Mouse (Mus musculus): Measurements from ENCODE around the gene Tert. TPM values are rescaled to one million over a fixed set of nuclear protein-coding genes. Genes with fewer than 3 reads are reported as not detected.

Tert gene
- total and polyA plus RNA-seq, 3 experiments = 3.8 to 9.8 (median 9.3) TPM

DNA sequence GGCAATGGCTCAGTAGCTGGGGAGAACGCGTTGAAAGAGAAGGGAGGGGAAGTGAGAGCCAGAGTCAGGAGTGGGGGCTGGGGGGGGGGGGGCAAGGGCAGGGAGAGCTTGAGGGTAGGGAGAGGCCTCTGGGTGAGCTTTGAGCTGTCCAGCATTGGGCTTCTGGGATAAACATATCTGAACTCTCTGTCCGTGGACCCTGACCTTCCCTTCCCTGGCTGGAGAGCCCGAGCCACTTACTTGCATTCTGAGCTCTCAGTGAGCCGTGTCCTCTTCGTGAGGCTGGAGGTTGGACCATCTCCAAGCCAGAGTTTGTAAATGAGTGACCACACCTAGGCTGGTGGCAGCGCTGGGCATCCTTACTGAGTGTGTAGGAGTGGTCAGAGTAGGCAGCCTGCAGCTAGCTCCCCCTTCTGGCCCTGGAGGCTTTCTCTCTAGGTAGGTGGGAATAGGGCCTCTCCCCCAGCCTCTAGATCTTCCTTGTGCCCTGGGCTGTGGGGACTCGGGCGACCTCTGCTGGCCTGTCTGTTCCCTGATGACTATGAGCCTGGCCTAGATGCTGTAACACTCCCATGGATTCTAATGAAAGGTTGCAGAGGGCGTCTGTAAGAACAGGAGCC, 65.6 kb downstream of the Tert start (continued):
- TF ChIP-seq RAD21 (IDR thresholded peaks at IDR 0.05; ENCODE audit: low read depth, low read length) = peak; percentile 63
- TF ChIP-seq CHD1 (IDR thresholded peaks at IDR 0.05; ENCODE audit: low read depth, low read length) = no peak
- no peak for TF ChIP-seq TBP (conservative IDR thresholded peaks at IDR 0.05; ENCODE audit: low read depth, low read length)
- peak; percentile 32; the same call in 1 of the 2 replicates for TF ChIP-seq MEF2A (IDR thresholded peaks at IDR 0.05; ENCODE audit: borderline replicate concordance, low read depth, low read length)
- TF ChIP-seq MXI1 (IDR thresholded peaks at IDR 0.05; ENCODE audit: low read depth, low read length) = no peak
- TF ChIP-seq HCFC1 (IDR thresholded peaks at IDR 0.05; ENCODE audit: low read depth, low read length) = peak; percentile 20; the same call in 1 of the 2 replicates

DNA sequence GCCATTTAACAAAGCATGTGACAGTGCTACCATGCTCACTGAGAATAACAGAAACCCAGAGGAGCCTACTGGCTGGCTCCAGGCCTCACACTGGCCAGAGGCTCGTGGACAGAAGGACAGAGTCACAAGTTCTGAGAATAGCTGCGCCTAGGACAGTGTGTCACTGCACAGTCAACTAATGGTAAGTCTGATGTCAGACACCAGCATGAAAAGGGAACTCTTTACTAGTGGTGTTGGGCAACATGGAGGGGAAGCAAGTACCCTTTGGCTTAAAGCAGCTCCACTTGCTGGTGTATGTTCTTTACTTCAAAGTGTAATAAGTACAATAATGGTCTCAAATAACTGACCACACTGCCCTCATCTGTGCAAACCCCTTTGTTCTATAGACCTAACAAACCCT, 66.6 kb downstream of the Tert start:
- H3K79me2 ChIP-seq (replicated peaks; ENCODE audit: control insufficient read depth, extremely low read depth, insufficient read depth, poor library complexity, severe bottlenecking) = no peaks in the 10 kb centered on the region
- no peak overlapping the region for H3K4me2 ChIP-seq (ENCODE audit: insufficient read depth, low read depth, poor library complexity, severe bottlenecking)
- dilution Hi-C loops (cut with MboI; ENCODE audit: extremely low pct_ligation_motif_present, extremely low pct_unique_long_range_greater_than_20kb, low sequenced_read_pairs) = no loop called here
- H3K9me3 ChIP-seq (replicated peaks; ENCODE audit: low read length) = no peaks in the 10 kb centered on the region
- peaks cover 2 to 14% of the 10 kb centered on the region in 2 experiments for H3K4me1 ChIP-seq (ENCODE audit: control insufficient read depth in 1 of 2, insufficient read depth in 2 of 2)
- no peak overlapping the region for H3K4me3 ChIP-seq (replicated peaks in 1 of 3; ENCODE audit: low read depth in 2 of 3, low read length in 2 of 3, poor library complexity in 1 of 3)
- no peaks in the 10 kb centered on the region for H3K36me3 ChIP-seq (replicated peaks in 1 of 2; ENCODE audit: control insufficient read depth in 1 of 2, insufficient read depth in 1 of 2, low read length in 1 of 2)
- DNase-seq (ENCODE audit: extremely low read depth) = no peak
- in situ Hi-C loops (cut with MboI; ENCODE audit: low pct_ligation_motif_present, low pct_unique_long_range_greater_than_20kb, low sequenced_read_pairs) = loop anchor here (5.0 kb wide), 1 partner anchor 46 kb away; no protein-coding TSS in a partner anchor
- TF ChIP-seq BHLHE40 (IDR thresholded peaks at IDR 0.05; ENCODE audit: low read depth, low read length) (no peak), EP300 (IDR thresholded peaks at IDR 0.05; ENCODE audit: low read length) (no peak), ZNF384 (IDR thresholded peaks at IDR 0.05; ENCODE audit: low read depth, low read length) (no peak), HCFC1 (IDR thresholded peaks at IDR 0.05; ENCODE audit: low read depth, low read length) (no peak), RCOR1 (conservative IDR thresholded peaks at IDR 0.05; ENCODE audit: low read depth, low read length) (no peak), CHD2 (IDR thresholded peaks at IDR 0.05; ENCODE audit: low read length) (no peak), KAT2A (IDR thresholded peaks at IDR 0.05; ENCODE audit: insufficient replicate concordance, low read length) (no peak), JUND (conservative IDR thresholded peaks at IDR 0.05; ENCODE audit: low read depth, low read length) (no peak), RAD21 (IDR thresholded peaks at IDR 0.05; ENCODE audit: low read depth, low read length) (no peak), CTCF (conservative IDR thresholded peaks at IDR 0.05 in 1 of 2, IDR thresholded peaks at IDR 0.05 in 1 of 2; ENCODE audit: low read depth in 2 of 2, low read length in 2 of 2) (no peak), MEF2A (IDR thresholded peaks at IDR 0.05; ENCODE audit: borderline replicate concordance, low read depth, low read length) (no peak)
- H3K9ac ChIP-seq (ENCODE audit: insufficient read depth, low read depth) = no peak overlapping the region
- H3K27me3 ChIP-seq (replicated peaks) = peaks cover 25% of the 10 kb centered on the region
- H3K27ac ChIP-seq (ENCODE audit: insufficient read depth, low read depth) = no peak overlapping the region

DNA sequence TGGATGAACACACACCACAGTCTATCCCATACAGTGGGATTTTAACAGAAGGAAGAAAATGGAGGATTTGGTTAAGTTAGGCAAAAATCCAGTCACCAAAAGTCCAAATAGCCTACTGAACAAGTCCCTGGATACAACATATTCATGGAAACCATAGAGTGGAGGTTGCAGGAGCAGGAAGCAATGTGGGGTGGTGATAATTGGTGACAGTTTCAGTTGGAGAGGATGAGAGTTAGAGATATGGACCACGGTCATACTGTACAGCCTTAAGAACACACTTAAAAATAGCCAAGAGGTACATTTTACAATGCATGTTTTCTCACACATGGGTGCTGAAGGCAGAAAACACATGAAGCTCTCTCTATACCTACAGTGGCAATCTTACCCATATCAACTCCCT, 68.3 kb downstream of the Tert start:
- Histone ChIP-seq H3K27me3 (replicated peaks) (peaks cover 40% of the 10 kb centered on the region), H3K4me1 (ENCODE audit: control insufficient read depth in 1 of 2, insufficient read depth in 2 of 2) (peaks cover 2 to 3% of the 10 kb centered on the region in 2 experiments; a peak in 3 of 4 replicates), H3K36me3 (replicated peaks in 1 of 2; ENCODE audit: control insufficient read depth in 1 of 2, insufficient read depth in 1 of 2, low read length in 1 of 2) (no peaks in the 10 kb centered on the region), H3K79me2 (replicated peaks; ENCODE audit: control insufficient read depth, extremely low read depth, insufficient read depth, poor library complexity, severe bottlenecking) (no peaks in the 10 kb centered on the region), H3K27ac (ENCODE audit: insufficient read depth, low read depth) (no peak overlapping the region), H3K9me3 (replicated peaks; ENCODE audit: low read length) (no peaks in the 10 kb centered on the region), H3K4me2 (ENCODE audit: insufficient read depth, low read depth, poor library complexity, severe bottlenecking) (no peak overlapping the region), H3K9ac (ENCODE audit: insufficient read depth, low read depth) (no peak overlapping the region), H3K4me3 (replicated peaks in 1 of 3; ENCODE audit: low read depth in 2 of 3, low read length in 2 of 3, poor library complexity in 1 of 3) (no peak overlapping the region)
- TF ChIP-seq NRF1 (IDR thresholded peaks at IDR 0.05; ENCODE audit: low read depth, low read length) = no peak
- TF ChIP-seq KAT2A (IDR thresholded peaks at IDR 0.05; ENCODE audit: insufficient replicate concordance, low read length) = no peak
- no peak for TF ChIP-seq SIN3A (IDR thresholded peaks at IDR 0.05; ENCODE audit: low read length)
- TF ChIP-seq ZNF384 (IDR thresholded peaks at IDR 0.05; ENCODE audit: low read depth, low read length) = no peak
- TF ChIP-seq RAD21 (IDR thresholded peaks at IDR 0.05; ENCODE audit: low read depth, low read length) = no peak
- TF ChIP-seq MYC (IDR thresholded peaks at IDR 0.05; ENCODE audit: low read depth, low read length) = no peak
- TF ChIP-seq ZC3H11A (IDR thresholded peaks at IDR 0.05; ENCODE audit: low read depth, low read length) = no peak
- TF ChIP-seq BHLHE40 (IDR thresholded peaks at IDR 0.05; ENCODE audit: low read depth, low read length) = no peak
- no peak for TF ChIP-seq PAX5 (IDR thresholded peaks at IDR 0.05; ENCODE audit: low read length)
- no peak for TF ChIP-seq HCFC1 (IDR thresholded peaks at IDR 0.05; ENCODE audit: low read depth, low read length)
- no peak for TF ChIP-seq TCF12 (IDR thresholded peaks at IDR 0.05; ENCODE audit: low read depth, low read length)
- no peak for TF ChIP-seq CTCF (conservative IDR thresholded peaks at IDR 0.05 in 1 of 2, IDR thresholded peaks at IDR 0.05 in 1 of 2; ENCODE audit: low read depth in 2 of 2, low read length in 2 of 2)
- TF ChIP-seq USF1 (IDR thresholded peaks at IDR 0.05; ENCODE audit: low read depth, low read length) = no peak
- TF ChIP-seq SMC3 (IDR thresholded peaks at IDR 0.05; ENCODE audit: low read depth, low read length) = no peak
- TF ChIP-seq MXI1 (IDR thresholded peaks at IDR 0.05; ENCODE audit: low read depth, low read length) = no peak
- DNase-seq (ENCODE audit: extremely low read depth) = no peak
- dilution Hi-C loops (cut with MboI; ENCODE audit: extremely low pct_ligation_motif_present, extremely low pct_unique_long_range_greater_than_20kb, low sequenced_read_pairs) = no loop called here
- in situ Hi-C loops (cut with MboI; ENCODE audit: low pct_ligation_motif_present, low pct_unique_long_range_greater_than_20kb, low sequenced_read_pairs) = loop anchor here (5.0 kb wide), 1 partner anchor 48 kb away; no protein-coding TSS in a partner anchor
